Mouse (Mus musculus): Measurements from ENCODE around the gene Acap3. TPM values are rescaled to one million over a fixed set of nuclear protein-coding genes. Genes with fewer than 3 reads are reported as not detected.
A peak's percentile ranks its signal among the peaks of the same experiment; 100 is the strongest.

The Acap3 gene
- polyA plus RNA-seq, 1 experiment from 2014 or later = 9.7 TPM

GRCm38 (mm10) chr4:155901205-155901604 is 9.6 kb downstream of the Acap3 start:
- no peak for DNase-seq (ENCODE audit: low spot score)
- TF ChIP-seq CTCF (IDR thresholded peaks at IDR 0.05; ENCODE audit: low read depth) = no peak
- TF ChIP-seq EP300 (optimal IDR thresholded peaks at IDR 0.05) = no peak
- no peaks in the 10 kb centered on the region for H3K27me3 ChIP-seq (ENCODE audit: control insufficient read depth, insufficient read depth, low read length)
- H3K4me3 ChIP-seq (ENCODE audit: low read depth, low read length) = no peak overlapping the region
- no peak overlapping the region for H3K9ac ChIP-seq (ENCODE audit: low read length)
- no peak for ATAC-seq (ENCODE audit: low FRiP score, low TSS enrichment)
- peaks cover 19% of the 10 kb centered on the region for H3K36me3 ChIP-seq (ENCODE audit: control insufficient read depth, insufficient read depth, low read length)
- H3K27ac ChIP-seq (replicated peaks) = no peak overlapping the region
- no peak overlapping the region for H3K4me2 ChIP-seq (replicated peaks; ENCODE audit: low read depth)
- H3K9me3 ChIP-seq (ENCODE audit: control insufficient read depth, low read length) = no peaks in the 10 kb centered on the region
- no peaks in the 10 kb centered on the region for H3K4me1 ChIP-seq (replicated peaks; ENCODE audit: control insufficient read depth, insufficient read depth)
- WGBS = 64% methylated on average over 3 of the region's 3 CpGs

DNA sequence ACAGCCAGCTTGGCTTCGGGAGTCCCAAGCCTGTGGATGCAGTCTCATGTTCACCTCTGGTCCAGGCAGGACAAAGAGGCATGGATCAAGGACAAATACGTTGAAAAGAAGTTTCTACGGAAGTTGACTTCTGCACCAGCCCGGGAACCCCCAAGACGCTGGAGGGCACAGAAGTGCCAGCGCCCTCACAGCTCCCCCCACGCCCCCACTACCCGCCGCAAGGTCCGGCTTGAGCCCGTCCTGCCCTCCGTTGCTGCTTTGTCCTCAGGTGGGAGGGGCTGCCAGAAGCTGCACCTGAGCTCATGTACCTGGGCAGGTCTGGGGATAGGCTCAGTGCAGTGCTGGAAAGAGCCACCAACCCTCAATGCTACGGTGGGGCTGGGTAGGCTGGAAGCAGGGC is 11.6 kb downstream of the Acap3 start:
- Histone ChIP-seq H3K36me3 (ENCODE audit: control insufficient read depth, insufficient read depth, low read length) (peaks cover 19% of the 10 kb centered on the region), H3K27ac (replicated peaks) (no peak overlapping the region), H3K9ac (ENCODE audit: low read length) (no peak overlapping the region), H3K27me3 (ENCODE audit: control insufficient read depth, insufficient read depth, low read length) (no peaks in the 10 kb centered on the region), H3K9me3 (ENCODE audit: control insufficient read depth, low read length) (no peaks in the 10 kb centered on the region), H3K4me3 (ENCODE audit: low read depth, low read length) (no peak overlapping the region), H3K4me2 (replicated peaks; ENCODE audit: low read depth) (no peak overlapping the region), H3K4me1 (replicated peaks; ENCODE audit: control insufficient read depth, insufficient read depth) (no peaks in the 10 kb centered on the region)
- no peak for TF ChIP-seq EP300 (optimal IDR thresholded peaks at IDR 0.05)
- no peak for TF ChIP-seq CTCF (IDR thresholded peaks at IDR 0.05; ENCODE audit: low read depth)
- ATAC-seq (ENCODE audit: low FRiP score, low TSS enrichment) = no peak
- DNase-seq (ENCODE audit: low spot score) = no peak
- 92% methylated on average over 13 of the region's 13 CpGs for WGBS

DNA sequence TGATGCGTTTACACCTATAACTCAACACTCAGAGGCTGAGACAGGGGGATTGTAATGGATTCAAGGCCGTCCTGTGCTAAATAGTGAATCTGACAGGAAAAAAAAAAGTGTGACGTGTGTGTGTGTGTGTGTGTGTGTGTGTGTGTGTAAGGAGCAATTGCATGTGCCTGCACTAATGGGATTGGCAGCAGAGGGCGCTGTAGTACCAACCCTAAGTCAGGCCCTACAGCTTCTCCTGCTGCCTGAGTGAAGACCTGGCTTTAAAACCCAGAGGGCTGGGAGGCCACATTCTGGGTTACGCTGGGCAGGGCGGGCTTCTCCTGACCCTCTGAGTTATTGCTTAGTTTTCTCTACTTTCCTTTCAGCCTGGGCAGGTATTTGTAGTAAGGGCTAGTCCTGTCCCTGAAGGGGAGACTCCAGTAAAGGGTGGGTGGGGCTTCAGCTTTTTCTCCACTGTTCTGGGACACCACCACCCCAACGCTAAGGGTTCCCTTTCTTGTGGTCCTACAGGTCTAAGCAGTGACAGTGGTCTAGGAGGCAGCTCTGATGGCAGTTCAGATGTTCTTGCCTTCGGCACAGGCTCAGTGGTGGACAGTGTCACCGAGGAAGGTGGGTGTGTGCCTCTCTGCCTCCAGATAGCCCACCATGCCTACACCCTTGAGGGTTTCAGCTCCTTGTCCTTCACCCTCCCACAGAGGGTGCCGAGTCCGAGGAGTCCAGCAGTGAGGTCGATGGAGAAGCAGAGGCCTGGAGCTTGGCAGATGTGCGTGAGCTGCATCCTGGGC is 12.9 kb downstream of the Acap3 start:
- H3K4me2 ChIP-seq (replicated peaks; ENCODE audit: low read depth) = no peak overlapping the region
- H3K27ac ChIP-seq (replicated peaks) = no peak overlapping the region
- 85% methylated on average over 13 of the region's 13 CpGs for WGBS
- H3K4me1 ChIP-seq (replicated peaks; ENCODE audit: control insufficient read depth, insufficient read depth) = no peaks in the 10 kb centered on the region
- H3K36me3 ChIP-seq (ENCODE audit: control insufficient read depth, insufficient read depth, low read length) = peaks cover 17% of the 10 kb centered on the region
- no peak overlapping the region for H3K4me3 ChIP-seq (ENCODE audit: low read depth, low read length)
- peak; percentile 38 for DNase-seq (ENCODE audit: low spot score)
- H3K27me3 ChIP-seq (ENCODE audit: control insufficient read depth, insufficient read depth, low read length) = no peaks in the 10 kb centered on the region
- H3K9me3 ChIP-seq (ENCODE audit: control insufficient read depth, low read length) = no peaks in the 10 kb centered on the region
- no peak for TF ChIP-seq EP300 (optimal IDR thresholded peaks at IDR 0.05)
- peak; percentile 59 for TF ChIP-seq CTCF (IDR thresholded peaks at IDR 0.05; ENCODE audit: low read depth)
- no peak for ATAC-seq (ENCODE audit: low FRiP score, low TSS enrichment)
- no peak overlapping the region for H3K9ac ChIP-seq (ENCODE audit: low read length)

DNA sequence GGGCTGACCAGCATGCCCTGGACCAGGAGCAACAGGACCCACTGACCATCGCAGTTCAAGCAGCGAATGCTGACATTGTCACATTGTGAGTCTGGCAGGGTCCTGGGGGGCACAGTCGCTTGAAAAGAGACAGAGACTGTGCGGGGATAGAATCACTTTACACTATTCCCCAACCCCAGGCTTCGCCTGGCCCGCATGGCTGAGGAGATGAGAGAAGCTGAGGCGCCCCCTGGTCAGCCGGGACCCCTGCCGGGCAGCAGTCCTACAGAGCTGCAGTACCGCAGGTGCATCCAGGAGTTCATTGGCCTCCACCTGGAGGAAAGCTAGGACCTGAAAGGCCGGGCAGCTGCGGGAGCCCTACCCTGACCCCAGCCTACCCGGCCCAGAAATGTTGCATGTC is 14.0 kb downstream of the Acap3 start:
- Histone ChIP-seq H3K27ac (replicated peaks) (no peak overlapping the region), H3K9ac (ENCODE audit: low read length) (no peak overlapping the region), H3K27me3 (ENCODE audit: control insufficient read depth, insufficient read depth, low read length) (no peaks in the 10 kb centered on the region), H3K4me1 (replicated peaks; ENCODE audit: control insufficient read depth, insufficient read depth) (no peaks in the 10 kb centered on the region), H3K36me3 (ENCODE audit: control insufficient read depth, insufficient read depth, low read length) (peaks cover 8% of the 10 kb centered on the region), H3K4me2 (replicated peaks; ENCODE audit: low read depth) (no peak overlapping the region), H3K4me3 (ENCODE audit: low read depth, low read length) (no peak overlapping the region), H3K9me3 (ENCODE audit: control insufficient read depth, low read length) (no peaks in the 10 kb centered on the region)
- ATAC-seq (ENCODE audit: low FRiP score, low TSS enrichment) (no peak), DNase-seq (ENCODE audit: low spot score) (no peak)
- no peak for TF ChIP-seq CTCF (IDR thresholded peaks at IDR 0.05; ENCODE audit: low read depth)
- TF ChIP-seq EP300 (optimal IDR thresholded peaks at IDR 0.05) = no peak
- WGBS = 85% methylated on average over 13 of the region's 13 CpGs

DNA sequence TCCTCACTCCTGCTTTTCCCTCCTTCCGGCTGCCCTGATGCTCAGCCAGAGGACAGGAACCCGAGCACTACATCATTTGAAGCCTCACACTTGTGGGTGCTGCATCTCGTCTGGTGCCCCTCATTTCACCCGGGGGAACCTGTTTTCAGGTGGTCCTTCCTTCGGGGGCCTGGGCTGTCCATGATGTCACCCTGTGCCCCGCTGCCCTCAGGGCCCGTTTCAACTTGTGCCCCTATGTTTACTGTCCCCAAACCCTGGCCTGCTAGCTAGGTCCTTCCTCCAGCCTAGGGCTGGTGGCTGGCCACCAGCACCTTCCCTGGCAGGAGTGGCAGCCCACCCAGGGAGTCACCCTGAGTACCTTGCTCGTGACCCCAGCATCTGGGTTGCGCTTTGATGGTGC is 14.5 kb downstream of the Acap3 start:
- no peak overlapping the region for H3K9ac ChIP-seq (ENCODE audit: low read length)
- ATAC-seq (ENCODE audit: low FRiP score, low TSS enrichment) = no peak
- no peaks in the 10 kb centered on the region for H3K27me3 ChIP-seq (ENCODE audit: control insufficient read depth, insufficient read depth, low read length)
- WGBS = 78% methylated on average over 9 of the region's 9 CpGs
- H3K4me1 ChIP-seq (replicated peaks; ENCODE audit: control insufficient read depth, insufficient read depth) = no peaks in the 10 kb centered on the region
- H3K36me3 ChIP-seq (ENCODE audit: control insufficient read depth, insufficient read depth, low read length) = peaks cover 8% of the 10 kb centered on the region
- DNase-seq (ENCODE audit: low spot score) = no peak
- no peak overlapping the region for H3K4me2 ChIP-seq (replicated peaks; ENCODE audit: low read depth)
- no peak overlapping the region for H3K27ac ChIP-seq (replicated peaks)
- no peak overlapping the region for H3K4me3 ChIP-seq (ENCODE audit: low read depth, low read length)
- no peak for TF ChIP-seq CTCF (IDR thresholded peaks at IDR 0.05; ENCODE audit: low read depth)
- TF ChIP-seq EP300 (optimal IDR thresholded peaks at IDR 0.05) = no peak
- no peaks in the 10 kb centered on the region for H3K9me3 ChIP-seq (ENCODE audit: control insufficient read depth, low read length)

DNA sequence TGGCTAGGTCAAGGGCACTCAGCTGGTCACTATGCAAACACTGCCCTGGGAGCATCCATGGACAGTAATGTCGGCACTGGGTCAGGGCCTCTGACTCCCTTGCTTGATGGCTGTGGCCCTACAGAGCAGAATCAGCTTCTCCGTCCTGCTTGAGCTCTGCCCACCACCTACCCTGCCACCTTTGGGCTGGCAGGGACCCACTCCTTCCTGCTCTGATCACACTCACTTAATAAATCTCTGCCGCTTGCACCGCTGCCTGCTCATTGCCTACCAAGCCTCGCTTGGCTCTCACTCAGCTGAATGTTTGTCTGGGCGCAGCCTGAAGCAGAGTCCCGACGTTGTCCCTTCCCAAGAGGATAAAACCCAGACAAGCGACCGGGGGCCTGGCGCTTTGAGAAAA is 15.4 kb downstream of the Acap3 start:
- Histone ChIP-seq H3K4me2 (replicated peaks; ENCODE audit: low read depth) (no peak overlapping the region), H3K4me3 (ENCODE audit: low read depth, low read length) (no peak overlapping the region), H3K27me3 (ENCODE audit: control insufficient read depth, insufficient read depth, low read length) (no peaks in the 10 kb centered on the region), H3K9ac (ENCODE audit: low read length) (no peak overlapping the region), H3K27ac (replicated peaks) (no peak overlapping the region), H3K9me3 (ENCODE audit: control insufficient read depth, low read length) (no peaks in the 10 kb centered on the region), H3K4me1 (replicated peaks; ENCODE audit: control insufficient read depth, insufficient read depth) (no peaks in the 10 kb centered on the region), H3K36me3 (ENCODE audit: control insufficient read depth, insufficient read depth, low read length) (peaks cover 7% of the 10 kb centered on the region)
- DNase-seq (ENCODE audit: low spot score) (no peak), ATAC-seq (ENCODE audit: low FRiP score, low TSS enrichment) (no peak)
- TF ChIP-seq EP300 (optimal IDR thresholded peaks at IDR 0.05) (no peak), CTCF (IDR thresholded peaks at IDR 0.05; ENCODE audit: low read depth) (no peak)
- WGBS = 81% methylated on average over 11 of the region's 11 CpGs

Data from stomach, postnatal 0 days (tissue).